Mouse (Mus musculus) brain, embryonic 14.5 days (tissue): ENCODE measurements around the gene Pin1.

Experiments used
- CTCF ChIP-seq: fragments of 200-500 bp; IDR thresholded peaks from 2 replicates; pipeline ENCODE4 v1.5.1; 2012; ENCODE audit warnings: inconsistent platforms, mild to moderate bottlenecking, moderate library complexity, borderline replicate concordance; ENCODE audit not compliant: insufficient read depth, insufficient read length; ENCODE audit errors: extremely low read depth
- POLR2A ChIP-seq: fragments of 200-500 bp; IDR thresholded peaks from 2 replicates; pipeline ENCODE4 v1.6.1; 2012; ENCODE audit warnings: mild to moderate bottlenecking, inconsistent platforms, borderline replicate concordance; ENCODE audit not compliant: poor library complexity, insufficient read depth, insufficient read length, severe bottlenecking; ENCODE audit errors: extremely low read depth

DNA sequence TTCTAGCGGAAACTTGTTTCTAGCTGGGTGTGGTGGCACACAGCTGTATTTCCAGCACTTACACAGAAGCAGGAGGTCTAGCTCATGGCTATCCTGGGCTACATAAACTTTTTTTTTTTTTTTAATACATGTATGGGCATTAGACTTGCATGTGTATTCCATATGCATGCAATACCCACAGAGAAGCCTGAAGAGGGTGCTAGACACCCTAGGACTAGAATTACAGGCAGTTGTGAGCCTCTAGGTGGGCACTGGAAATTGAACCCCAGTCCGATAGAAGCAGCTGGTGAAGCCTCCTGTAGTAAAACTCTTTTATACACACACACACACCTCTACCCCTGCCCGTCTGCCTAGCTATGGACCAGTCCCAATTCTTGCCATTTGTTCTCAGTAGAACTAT, 2.0 kb downstream of the Pin1 start:
- TF ChIP-seq CTCF (no peak), POLR2A (no peak)
